Mouse (Mus musculus) G1E (cell line): ENCODE results near the gene Cebpb.

Source experiments
- CTCF ChIP-seq: IDR thresholded peaks from 2 replicates; pipeline ENCODE4 v1.5.1; 2012; ENCODE audit warnings: low read depth, low read length, inconsistent platforms, mixed read lengths
- POLR2AphosphoS5 ChIP-seq: IDR thresholded peaks from 2 replicates; pipeline ENCODE4 v1.6.1; 2012; ENCODE audit warnings: low read depth, low read length, inconsistent platforms; ENCODE audit not compliant: insufficient replicate concordance
- TAL1 ChIP-seq: conservative IDR thresholded peaks from 2 replicates; pipeline ENCODE4 v1.6.1; 2012; ENCODE audit warnings: low read depth, low read length, inconsistent platforms, mixed read lengths

DNA sequence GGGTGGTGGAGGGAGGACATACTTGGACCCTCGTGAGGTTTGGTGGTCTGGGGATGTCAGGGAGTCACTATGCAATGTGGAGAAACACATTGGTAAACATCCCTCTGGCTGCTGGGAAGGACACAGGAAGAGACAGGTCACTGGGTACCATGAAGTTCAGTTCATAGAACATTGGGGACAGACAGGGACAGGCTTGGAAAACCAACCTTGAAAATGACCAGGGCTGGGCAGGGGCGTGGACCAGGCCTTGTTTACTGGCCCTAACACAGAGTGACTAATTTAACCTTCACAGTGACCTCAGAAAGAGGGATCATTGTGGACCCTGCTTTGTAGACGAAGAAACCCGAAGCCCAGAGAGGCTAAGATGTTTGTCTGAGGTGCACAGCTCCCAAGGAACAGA is 30.8 kb downstream of the Cebpb start:
- TF ChIP-seq TAL1 (no peak), POLR2AphosphoS5 (no peak), CTCF (no peak)
